Mouse (Mus musculus): ENCODE results near the gene Wipf1.

The Wipf1 gene

DNA sequence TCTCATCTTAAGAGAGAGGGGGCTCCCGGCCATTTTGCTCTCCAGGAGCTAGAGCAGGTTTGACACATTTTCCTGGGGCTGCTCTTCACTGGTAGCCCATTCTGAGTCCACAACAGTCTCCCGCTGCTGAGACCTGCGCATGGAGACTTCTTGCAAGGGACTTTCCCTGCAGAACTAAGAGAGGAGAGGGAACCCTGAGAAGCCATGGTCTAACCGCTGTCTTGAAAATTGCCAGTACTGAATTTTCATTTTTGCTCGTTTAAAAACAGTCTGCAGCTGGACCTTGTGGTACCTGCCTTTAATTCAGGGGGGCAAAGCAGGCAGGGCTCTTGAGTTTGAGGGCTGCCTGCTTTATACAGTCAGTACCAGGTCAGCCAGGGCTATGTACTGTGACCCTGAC is 60.5 kb downstream of the Wipf1 start:
- DNase-seq (ENCODE audit: low spot score in 2 of 2) = no peak

DNA sequence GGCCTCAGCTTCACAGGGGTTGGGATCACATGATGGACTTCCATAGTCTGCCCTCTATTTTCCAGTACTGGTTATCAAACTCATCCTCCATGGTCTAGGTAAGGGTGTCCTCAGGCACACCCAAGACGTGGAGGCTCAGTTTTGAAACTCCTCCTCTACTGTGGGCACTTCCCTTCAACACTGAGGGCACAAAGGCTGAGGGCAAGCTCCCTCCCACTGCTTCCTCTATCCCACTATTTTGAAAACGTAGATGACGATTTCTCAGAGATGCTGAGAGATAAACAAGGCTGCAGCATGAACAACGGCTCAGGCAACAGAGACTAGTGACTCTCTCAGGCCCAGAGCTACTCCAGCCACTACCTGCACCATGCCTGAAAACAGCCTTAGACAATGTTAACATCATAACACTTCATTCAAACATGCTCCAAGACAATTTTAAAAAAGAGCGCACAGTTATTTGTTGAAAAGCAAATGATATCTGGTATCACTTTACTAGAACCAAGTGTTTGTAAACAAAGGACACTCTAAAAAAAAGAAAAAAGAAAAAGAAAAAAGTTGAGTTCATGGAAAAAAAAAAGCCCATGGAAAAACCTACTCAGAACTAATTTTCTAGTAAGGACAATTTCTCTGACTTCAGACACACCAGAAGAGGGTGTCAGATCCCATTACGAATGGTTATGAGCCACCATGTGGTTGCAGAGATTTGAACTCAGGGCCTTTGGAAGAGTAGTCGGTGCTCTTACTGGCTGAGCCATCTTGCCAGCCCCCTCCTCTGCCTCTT is 62.3 kb downstream of the Wipf1 start:
- DNase-seq (ENCODE audit: low spot score in 2 of 2) = no peak

DNA sequence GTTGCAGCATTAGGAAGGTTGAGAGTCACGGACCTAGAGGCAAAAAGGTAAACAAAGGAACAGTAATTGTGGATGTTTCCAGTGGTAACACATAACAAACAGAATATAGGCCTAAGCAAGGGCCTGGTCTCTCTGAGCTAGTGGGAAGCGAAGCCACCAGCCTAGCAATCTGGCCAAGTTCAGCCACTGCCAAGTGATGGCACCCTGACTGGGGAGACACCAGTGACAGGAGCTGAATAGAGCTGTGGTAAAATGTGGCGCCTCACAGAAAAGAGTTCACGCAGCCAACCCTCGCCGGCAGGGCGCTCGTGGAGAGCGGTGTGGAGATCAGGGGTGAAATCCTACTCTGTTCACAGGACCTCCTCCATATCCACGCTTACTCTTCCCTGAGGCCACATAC is 63.1 kb downstream of the Wipf1 start:
- DNase-seq (ENCODE audit: low spot score in 2 of 2) = no peak

DNA sequence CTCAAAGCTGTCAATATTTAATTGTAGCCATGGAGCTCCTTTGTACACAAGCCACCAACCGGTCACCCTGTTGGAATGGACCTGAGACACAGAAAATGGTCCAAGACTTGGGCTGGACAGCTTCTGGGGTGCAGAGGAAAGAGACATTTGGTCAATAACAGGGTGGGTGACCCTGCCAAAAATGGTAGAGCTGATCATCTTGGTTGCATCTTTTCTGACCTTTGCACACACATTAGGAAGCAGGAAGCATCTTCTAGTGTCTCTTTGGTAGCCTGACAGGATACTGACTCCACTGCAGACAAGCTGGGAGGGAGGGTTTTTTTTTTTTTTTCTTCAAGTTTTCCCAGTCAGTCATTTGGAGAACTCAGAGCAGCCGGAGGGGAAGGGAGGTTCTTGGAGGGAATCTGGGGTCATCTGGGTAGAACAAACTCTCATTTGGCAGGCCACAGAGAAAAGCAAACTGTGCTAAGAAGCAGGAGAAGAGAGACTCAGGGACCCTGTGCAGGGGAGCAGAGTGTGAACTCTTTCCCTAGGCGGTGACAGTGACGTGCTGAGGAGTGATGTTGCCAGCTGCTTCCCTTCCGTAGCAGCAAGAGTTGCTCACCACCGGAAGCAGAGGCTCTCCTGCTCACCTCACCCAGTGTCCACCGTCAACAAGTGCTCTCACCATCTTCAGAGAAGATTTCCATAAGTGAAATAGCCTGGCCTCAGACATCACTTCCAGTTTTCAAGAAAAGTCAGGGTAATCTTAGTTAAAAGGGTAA is 65.9 kb downstream of the Wipf1 start:
- no peak for DNase-seq (ENCODE audit: low spot score in 2 of 2)

DNA sequence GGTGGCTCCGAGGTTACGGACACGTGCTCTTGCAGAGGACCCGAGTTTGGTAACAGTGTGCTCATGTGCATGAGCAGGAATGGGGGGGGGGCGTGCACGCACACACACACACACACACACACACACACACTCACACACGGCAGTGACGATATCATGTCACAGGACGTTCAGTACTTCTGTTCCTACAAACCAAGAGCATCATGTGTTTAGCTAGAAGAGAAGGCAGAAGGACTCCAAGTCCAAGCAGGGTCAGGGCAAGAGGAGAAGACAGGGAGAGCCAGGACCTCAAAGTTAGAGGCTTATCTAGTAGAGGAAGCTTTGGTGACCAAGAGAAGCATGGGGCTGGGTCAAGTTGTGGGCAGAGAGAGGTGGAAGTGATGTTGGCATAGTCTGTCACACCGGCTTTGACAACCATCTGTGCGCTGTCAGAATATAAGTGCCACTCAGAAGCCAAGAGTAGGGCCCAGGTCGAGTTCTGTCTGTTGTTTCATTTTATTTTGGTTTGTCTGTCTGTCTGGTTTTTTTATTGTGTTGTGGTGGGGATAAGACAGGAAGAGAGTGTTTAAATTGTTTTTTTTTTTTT is 66.7 kb downstream of the Wipf1 start:
- no peak for DNase-seq (ENCODE audit: low spot score in 2 of 2)

DNA sequence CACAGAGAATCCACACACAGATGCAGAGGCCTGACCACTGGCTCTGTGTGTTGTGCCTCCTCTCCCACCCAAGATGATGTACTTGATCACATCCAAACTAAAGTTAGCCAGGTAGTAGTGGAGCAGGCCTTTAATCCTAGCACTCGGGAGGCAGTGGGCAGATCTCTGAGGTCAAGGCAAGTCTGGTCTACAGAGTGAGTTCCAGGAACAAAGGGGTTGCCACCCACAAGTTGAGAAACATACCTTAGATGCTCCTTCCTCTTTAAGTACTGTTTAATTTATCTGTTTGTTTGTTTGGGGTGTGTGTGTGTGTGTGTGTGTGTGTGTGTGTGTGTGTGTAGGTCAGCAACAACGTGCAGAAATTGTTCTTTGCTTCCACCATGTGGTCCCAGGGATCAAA is 67.3 kb downstream of the Wipf1 start:
- DNase-seq (ENCODE audit: low spot score in 2 of 2) = no peak

DNA sequence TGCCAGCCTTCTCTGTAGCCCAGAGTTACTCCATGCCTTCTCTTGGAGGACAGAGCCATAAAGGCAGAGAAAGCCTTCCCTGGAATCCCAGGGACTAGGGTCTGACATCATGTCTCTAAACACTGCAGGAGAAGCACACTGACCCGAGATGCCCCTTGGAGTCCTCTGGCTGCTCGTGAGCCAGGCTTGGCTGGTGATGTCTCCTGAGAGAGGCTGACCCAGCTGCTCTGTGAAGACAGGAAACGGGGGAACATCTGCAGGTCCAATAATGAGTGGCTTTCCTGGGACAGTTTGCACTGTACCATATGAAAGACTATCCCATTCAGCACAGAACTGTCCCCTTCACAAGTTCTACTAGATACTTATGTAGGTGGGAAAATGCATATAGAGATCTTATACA is 69.4 kb downstream of the Wipf1 start:
- no peak for DNase-seq (ENCODE audit: low spot score in 2 of 2)

DNA sequence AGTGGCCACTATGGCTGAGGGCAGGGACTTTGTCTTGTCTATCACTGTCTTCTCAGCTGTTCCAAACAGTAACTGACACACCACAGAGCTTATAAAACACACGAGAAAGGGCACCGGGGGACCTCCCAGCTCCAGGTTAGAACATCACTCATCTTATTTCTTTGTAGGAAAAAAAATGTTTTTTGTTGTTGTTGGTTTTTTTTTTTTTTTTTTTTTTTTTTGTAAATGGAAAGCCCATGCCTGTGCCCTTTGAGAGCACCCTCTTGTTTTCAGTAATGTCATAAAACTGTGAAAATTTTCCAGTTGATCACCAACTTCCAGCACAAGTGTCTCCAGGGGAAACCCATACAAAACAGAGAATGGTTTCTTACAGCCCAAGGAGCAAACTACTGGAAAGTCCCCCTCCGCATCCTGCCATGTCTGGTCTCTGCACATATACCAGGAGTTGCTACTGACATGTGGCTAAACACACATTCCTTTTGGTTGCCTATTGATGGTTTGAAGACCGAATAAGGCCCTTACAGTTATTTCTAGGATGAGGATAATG is 69.9 kb downstream of the Wipf1 start:
- no peak for DNase-seq (ENCODE audit: low spot score in 2 of 2)

DNA sequence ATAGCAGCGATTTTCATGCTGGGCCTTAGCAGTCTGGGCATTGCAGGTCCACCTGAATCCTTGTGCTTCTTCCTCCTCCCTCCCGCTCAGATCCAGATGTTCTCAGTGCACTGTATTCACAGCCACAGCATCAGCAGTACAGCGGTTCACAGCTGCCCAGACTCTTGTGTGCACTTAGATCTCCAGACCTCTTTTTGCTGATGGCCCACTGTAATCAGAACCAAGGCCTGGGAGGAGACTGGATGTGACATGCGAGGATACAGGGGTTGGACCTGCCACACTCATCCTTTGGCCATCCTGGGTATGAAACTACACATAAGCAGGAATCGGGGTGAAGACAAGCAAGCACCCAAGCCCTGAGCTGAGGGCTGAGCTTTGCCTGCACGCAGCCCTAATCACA is 72.6 kb downstream of the Wipf1 start:
- DNase-seq (ENCODE audit: low spot score in 2 of 2) = no peak

DNA sequence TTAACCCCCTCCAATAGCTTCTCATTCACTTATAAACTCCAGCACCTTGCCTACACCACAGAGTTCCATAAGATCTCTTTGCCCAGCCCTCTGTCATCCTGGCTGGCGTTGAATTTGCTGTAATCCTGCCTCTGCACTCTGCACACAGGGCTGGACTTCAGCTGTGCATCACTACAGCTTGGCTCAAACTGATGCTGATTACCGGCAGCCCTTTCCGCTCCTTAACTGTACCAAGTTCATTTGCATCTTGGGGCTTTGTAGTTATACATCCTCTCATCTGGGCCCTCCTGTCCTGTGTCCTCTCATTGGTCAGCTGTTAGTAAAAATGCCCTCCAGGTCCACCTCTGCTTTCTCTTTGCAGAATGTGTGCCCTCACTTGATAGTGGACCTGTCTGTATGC is 73.4 kb downstream of the Wipf1 start:
- no peak for DNase-seq (ENCODE audit: low spot score in 2 of 2)

DNA sequence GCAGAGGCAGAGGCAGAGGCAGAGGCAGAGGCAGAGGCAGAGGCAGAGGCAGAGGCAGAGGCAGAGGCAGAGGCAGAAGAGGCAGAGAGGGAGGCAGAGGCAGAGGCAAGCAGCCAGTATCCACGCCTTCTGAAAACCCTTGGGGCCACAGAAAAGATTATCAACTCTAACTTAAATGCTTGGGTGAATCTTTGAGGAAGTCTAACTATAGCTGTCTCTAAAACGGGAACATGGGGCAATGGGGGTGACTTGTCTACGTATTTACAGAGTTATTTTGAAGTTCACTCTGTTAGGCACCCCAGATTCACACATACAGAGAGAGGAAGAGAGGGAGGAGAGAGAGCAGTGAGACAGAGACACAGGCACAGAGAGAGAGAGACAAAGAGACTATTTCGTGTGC is 74.0 kb downstream of the Wipf1 start:
- no peak for DNase-seq (ENCODE audit: low spot score in 2 of 2)

DNA sequence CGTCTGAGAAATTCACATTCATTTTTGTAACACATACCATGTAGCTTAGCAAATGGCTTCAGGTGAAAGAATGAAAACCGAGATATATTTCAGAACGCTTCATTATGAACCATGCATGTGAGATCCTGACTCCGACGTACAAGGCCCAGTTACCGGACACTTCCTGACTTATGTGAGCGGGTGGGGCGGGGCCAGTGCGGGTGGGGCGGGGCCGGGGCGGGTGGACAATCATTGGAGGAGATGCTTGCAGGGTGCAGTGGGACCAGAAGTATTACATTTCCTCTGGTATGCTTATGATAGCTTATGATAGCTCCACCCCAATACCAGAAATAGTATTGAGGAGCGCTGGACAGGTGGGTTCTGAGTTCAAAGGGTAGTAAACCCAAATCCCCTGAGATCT is 74.9 kb downstream of the Wipf1 start:
- no peak for DNase-seq (ENCODE audit: low spot score in 2 of 2)

DNA sequence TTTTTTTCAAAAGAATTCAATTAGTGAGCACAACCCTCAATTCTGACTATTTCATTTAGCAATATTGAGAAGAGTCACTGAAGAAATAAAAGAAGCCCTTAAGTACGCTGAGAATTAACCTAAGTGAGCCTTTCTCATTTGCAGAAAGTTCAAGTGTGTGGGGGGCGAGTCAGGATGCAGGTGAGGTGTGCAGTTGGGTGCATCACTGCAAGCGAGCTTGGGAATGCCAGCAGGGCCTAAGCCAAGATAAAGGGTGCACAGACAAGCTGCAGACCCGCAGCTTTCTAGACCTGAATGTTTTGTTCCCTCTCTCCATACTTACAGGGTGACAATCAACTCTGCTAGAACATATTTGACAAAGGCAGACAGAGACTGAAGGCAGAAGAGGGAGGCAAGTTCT is 75.3 kb downstream of the Wipf1 start:
- no peak for DNase-seq (ENCODE audit: low spot score in 2 of 2)

DNA sequence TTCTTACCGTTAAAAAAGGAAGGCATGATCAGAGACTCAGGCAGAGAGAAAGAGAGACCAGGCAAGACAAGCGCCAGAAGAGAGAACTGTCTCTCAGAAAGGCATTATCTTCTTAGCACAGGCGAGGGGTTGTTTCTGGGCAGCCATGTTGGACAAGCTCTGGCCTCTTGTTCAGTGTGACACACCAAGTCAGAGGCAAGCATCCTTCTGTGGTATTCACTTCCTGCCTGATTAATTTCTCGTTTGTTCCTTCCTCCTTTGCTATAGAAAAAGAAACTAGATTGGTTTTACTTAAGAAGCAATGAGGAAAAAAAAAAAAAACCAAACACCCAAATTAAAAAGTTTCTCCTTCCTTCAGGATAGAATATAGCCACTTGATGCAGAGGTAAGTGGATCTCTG is 75.8 kb downstream of the Wipf1 start:
- DNase-seq (ENCODE audit: low spot score in 2 of 2) = no peak

DNA sequence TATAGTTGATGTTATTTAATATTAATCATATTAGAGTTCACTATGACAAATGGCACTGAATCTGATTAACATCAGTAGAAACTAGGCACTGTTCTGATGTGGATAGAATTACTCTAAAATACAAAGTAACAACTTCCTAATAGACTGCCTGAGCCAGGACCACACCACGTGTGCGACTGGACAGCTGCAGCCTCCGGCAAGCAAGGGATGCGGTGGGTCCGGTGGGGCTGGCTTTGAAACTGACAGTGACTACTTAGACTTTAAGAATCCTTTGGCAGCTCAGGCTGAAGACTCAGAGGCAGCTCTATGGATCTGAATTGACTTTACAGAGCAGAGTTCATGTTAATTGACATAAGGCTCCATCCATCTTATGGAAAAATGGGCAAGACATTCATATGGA is 76.4 kb downstream of the Wipf1 start:
- DNase-seq (ENCODE audit: low spot score in 2 of 2) = no peak

DNA sequence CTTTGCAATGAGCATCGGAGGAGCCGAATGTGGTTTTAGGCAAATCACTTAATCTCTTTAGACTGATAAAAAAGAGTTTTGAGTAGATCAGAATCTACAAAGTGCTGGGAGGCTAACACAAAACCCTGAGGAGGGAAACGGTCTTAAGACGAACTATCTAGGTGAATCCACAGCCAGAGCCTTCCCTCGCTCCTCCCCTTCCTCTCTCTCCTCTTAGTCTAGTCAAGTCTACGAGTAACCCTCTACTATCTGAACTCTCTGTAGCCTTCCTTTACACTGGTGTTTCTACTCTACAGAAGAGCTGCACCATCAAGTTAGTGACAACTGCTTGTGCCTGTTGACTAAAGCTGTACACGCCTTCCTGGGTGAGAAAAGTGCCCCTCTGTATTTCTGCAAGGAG is 77.0 kb downstream of the Wipf1 start:
- no peak for DNase-seq (ENCODE audit: low spot score in 2 of 2)

DNA sequence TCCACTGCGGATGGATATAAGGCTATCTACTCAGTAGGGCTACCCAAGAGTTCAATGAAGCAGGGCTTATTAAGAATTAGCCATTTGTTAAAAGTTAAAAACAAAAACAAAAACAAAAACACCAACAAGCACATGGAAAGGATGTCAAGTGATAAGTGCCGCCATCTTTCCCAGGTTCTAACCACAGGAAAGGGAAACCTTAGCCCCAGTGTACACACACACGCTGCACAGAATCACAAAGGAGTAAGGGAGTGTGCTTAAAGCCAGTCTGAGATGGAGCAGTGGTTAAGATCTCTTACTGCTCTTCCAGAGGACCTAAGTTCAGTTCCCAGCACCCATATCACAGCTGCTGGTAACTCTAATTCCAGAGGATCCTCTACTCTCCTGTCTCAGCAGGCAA is 78.0 kb downstream of the Wipf1 start:
- no peak for DNase-seq (ENCODE audit: low spot score in 2 of 2)

DNA sequence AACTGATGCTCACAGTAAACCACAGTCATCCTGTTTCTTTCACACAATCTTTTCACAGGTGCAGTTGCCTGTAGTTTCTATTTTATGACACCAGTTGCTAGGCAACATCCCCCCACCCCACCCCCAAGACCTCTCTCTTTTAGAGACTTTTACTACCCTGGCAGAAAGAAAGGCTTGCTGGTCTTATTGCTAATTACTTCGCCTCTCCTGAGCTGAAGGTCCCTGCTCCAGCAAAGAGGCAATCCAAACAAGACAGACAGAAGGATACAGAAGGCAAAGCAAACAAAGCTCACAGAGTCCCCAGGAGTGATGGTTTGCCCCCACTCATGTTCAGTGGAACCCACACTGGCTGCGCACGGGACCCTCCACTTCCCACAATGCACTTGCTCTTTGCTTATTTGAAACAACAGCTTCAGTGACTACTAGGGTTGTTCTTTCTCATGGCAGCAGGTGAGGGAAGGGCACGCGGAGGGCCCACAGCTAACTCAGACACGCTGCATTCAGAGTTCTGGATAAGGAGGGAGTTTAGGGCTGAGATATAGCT is 79.3 kb downstream of the Wipf1 start:
- DNase-seq (ENCODE audit: low spot score in 2 of 2) = no peak

DNA sequence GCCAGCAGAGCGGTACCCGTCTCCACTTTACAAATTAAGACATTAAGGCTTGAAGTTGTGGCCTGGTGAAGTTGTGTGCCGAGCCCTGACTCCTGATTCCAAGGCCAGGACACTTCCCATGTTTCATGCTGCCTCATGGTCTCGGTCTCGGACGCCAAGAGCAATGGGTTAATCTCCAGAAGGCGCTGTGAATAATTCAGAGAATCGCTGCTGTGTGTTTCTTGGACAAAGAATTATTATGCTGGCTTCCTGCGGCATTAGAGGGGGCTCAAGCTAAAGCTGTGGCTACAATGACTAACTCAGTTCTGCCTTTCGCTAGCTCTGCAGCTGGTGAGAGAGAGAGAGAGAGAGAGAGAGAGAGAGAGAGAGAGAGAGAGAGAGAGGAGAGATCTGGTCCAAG is 85.5 kb downstream of the Wipf1 start:
- no peak for DNase-seq (ENCODE audit: low spot score in 2 of 2)

DNA sequence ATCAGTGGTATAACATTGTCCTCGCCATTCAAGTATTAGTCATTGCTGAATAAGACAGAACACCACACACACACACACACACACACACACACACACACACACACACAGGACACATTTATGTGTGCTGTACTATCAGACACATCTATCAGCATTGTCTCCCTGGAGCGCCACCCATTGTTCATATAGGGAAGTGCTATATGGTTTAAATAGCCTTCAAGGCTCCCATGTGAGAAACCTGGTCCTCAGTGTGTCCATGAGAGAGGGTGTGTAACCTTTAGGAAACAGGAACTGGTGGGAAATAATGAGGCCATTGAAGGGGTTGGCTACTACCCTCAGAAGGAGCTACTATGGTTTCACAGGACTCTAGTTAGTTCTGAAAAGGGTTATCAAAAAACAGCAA is 87.5 kb downstream of the Wipf1 start:
- DNase-seq (ENCODE audit: low spot score in 2 of 2) = no peak

DNA sequence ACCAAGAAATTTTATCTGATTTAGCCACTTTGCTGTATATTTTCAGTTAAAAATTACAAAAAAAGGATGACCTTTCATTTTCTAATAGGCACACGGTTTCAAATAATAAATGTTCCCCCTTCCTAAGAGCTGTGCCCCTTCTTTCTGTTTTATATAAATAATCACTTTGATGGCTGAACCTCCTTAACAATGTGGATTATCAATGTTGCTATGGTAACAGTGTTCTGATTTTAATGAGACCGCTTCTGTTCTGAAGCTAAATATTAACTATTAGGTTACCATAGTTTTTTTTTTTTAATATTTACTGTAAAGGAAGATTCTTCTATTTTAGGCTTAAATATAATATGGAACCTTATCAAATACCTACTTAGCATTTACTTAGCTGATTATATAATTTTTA is 89.2 kb downstream of the Wipf1 start:
- DNase-seq (ENCODE audit: low spot score in 2 of 2) = no peak

DNA sequence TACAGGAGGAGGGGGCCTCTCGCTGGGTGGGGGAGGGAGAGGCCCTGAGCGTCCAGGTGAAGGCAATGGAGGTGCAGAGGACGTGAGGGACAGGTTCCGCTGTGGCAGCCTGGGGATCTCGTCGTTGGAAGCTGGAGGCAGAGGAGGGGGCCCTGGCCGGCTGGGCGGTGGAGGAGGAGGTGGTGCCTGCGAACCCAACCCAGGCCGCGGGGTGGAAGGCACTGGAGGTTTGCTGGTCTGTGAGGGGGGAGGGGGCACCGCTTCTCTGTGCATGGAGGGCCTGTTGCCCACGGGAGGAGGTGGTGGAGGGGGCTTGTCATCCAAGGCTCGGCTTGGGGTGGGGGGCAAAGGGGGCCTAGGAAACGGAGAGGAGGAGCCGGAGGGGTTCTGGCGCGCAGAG is 92.6 kb downstream of the Wipf1 start:
- DNase-seq (ENCODE audit: low spot score in 2 of 2) = no peak

DNA sequence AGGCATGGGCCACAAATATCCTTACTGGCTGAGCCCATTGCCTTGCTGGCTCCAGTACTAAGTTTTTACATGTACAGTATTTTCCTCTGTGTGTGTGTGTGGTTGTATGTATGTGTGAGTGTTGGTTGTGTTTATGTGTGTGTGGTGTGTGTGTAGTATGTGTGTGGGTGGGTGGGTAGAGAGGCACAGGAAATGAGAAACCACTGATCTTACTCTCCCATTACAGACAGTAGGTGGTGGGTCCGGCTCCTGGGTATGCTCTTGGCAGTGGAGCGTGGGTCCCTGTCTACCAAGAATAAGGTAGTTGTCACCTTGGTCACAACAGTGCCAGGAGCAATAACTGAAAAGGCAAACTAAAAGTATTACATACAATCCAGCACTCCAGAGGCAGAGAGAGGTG is 93.7 kb downstream of the Wipf1 start:
- no peak for DNase-seq (ENCODE audit: low spot score in 2 of 2)

All from urinary bladder, adult 18-20 months (tissue).